Mouse (Mus musculus) testis, adult 2 months (tissue): ENCODE measurements around the gene Prim2.

Source experiments
- CTCF ChIP-seq: fragments of 200-500 bp; IDR thresholded peaks from 2 replicates; pipeline ENCODE4 v1.5.1; 2012; ENCODE audit warnings: low read depth, mild to moderate bottlenecking, inconsistent platforms, low read length, moderate library complexity; ENCODE audit not compliant: control insufficient read depth, insufficient read depth, insufficient replicate concordance
- POLR2A ChIP-seq: fragments of 200-500 bp; IDR thresholded peaks from 2 replicates; pipeline ENCODE4 v1.6.1; 2012; ENCODE audit warnings: low read depth, mild to moderate bottlenecking, inconsistent platforms, low read length, moderate library complexity; ENCODE audit not compliant: control insufficient read depth

DNA sequence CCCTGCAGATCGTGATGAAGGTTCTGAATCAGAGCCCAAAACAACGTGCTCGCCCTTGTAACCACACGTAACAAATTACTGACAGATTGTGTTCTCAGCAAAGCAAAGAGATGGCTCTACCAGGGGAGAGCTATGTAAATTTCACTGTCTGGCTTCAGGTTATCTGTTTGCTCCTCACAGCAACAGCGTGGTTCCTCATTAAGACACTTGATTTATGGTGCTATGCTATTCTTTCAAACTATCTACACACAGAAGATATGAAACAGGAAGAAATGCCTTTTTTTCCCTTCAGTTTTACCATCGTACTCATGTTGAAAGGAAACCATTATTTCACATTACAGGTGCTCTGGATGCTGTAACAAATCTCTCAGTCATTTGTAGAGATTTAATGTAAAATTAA is 179.4 kb downstream of the Prim2 start:
- TF ChIP-seq POLR2A (no peak), CTCF (no peak)
